Mouse (Mus musculus) embryo, embryonic 10 days (tissue): ENCODE results near the gene Snu13.
A peak's percentile ranks its signal among the peaks of the same experiment; 100 is the strongest.

Source experiments
- DNase-seq: peaks from one replicate; pipeline ENCODE4 v3.0.0-alpha.2; 2015; ENCODE audit warnings: low spot score

Gene Snu13

DNA sequence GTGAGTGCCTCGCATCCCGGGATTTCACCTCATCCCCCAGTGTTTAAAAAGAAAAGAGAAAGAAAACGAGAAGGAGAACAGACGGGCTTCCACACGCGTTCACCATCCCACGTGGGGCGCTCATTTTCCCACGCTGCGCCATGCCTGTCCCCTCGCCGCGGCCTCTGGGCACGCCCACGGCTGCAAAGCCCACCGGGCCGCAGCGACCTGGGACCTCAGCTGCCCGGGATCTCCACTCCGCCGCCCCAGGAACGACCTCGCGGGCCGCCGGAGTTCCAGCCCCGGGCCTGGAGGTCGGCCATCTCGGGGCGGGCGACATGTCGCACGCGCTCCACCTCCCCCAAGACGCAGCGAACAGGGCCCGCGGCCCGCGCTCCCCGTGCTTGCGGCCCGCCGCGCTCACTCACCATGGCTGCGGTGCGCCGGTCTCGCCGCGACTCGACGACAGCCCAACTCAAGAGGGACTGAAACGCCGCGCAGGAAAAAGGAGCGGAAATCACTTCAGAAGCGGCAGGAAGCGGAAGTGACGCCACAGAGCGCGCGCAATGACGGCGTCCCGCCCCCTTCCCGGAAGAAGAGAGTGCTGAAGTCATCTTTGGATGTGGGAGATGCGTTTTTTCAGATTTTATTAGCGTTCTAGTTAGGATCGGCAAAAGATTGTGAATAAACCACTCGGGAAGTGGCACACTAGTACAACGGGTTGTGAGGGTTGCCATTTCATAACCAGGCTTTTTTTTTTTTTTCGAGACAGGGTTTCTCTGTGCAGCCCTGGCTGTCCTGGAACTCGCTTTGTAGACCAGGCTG lies at the start of gene Snu13:
Gene Snu13, minus strand, starts transcription at position 519 of the 804 bp plus-strand sequence.
- peak; percentile 96 for DNase-seq

DNA sequence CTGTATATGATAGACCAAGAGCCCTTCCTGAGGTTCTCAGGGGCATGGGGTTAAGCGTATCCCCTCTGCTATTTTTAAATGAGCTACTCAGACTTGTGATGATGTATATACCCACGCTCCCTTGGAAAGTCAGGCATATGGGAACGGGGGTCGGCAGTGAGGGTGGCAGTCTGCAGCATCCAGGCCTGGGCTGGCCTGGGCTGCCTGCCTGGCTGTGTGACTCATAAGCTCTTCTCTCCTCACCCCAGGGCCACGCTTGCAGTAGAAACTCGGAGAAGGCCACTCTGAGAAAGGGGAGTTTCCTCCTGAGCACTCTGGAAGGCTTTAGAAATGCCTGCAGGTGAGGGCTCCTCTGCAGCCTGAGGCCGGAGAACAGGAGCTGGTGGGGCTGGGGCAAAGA lies 43.7 kb upstream of the Snu13 start:
- no peak for DNase-seq

DNA sequence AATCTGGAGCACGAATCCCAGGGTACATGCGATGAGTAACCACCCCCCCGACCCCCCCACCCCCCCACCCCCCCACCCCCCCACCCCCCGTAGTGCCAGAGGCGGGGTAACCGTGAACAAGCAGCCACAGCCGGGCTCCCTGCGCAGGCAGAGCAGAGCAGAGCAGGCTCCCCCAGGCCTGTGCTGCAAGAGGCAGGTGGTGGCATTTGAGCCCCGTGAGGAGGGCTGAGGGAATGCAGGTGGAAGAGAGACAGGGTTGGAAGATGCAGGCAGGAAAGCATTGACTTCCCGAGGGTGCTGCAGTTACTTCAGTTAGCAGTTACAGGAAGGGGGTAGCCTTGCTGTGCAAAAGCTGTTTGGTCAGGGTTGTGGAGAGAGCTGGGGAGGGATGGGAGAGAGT lies 39.9 kb upstream of the Snu13 start:
- peak; percentile 37 for DNase-seq

DNA sequence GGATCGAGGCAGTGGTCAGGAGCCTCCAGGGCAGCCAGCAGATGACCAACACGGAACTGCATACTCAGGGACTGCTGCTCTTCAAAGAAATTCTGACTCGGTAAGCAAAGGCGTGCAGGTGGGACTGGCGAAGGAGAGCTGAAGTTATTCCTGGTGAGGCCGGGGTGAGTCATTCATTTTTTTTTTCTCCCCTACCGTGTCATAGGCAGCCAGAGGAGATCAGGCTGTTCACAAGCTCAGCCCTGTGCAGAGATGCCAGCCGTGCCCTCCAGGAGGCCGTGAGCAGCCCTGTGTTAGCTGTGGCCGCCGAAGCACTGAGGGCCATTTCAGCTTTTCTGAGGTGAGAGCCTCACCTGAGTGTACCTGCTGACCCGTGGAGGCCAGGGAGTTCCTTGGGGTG lies 38.7 kb upstream of the Snu13 start:
- no peak for DNase-seq

DNA sequence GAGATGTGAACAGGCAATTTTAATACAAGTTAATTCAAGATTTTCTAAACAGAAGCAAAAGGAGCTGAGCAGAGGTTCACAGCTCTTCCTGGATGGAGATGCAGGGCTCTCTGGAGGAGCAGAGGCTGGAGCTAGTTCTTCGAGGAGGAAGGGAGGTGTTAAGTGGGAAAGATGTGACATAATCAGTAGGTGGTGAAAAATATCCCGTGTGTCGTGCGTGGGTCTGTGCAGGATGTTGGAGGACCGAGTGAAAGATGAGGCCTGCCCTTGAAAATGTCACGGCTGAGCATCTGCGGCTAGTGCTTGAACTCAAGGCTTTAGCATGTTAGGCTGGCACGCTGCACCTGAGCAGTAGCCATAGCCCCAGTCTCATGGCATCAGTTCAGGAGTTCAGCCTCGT lies 38.2 kb upstream of the Snu13 start:
- no peak for DNase-seq

DNA sequence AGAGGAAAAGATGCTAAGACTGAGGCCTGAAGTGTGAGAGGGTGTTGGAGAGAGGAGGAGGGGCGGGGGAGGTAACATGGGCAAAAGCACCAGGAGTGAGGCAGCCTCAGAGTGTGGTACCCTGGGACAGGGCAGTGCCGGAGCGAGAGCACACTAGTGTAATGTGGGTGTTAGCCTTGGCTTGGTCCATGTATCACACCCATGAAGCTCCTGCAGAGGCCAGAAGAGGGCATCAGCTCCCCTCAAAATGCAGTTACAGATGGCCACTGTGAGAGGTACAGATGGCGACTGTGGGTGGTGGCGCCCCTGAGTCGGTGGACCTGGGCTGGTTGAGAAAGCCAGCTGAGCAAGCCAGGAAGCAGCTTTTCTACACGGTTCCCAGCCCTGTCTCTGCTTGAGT lies 33.8 kb upstream of the Snu13 start:
- peak; percentile 62 for DNase-seq

DNA sequence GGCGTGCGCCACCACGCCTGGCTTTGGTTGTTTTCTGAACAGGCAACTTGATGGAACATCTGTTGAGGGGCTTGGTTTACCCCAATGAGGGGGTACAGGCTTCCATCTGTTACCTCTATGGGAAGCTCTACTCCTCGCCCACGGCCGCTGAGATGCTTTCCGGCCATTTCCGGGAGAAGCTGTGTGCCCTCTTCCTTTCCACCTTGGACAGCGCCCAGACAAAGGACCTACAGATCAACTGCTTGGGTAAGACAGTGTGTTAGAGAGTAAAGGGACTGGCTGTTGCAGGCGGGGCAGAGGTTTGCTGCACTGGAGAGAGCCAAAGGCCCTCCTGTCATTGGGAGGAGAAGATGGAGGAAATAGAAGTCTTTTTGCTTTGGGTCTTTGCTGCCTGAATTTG lies 32.5 kb upstream of the Snu13 start:
- peak; percentile 47 for DNase-seq

DNA sequence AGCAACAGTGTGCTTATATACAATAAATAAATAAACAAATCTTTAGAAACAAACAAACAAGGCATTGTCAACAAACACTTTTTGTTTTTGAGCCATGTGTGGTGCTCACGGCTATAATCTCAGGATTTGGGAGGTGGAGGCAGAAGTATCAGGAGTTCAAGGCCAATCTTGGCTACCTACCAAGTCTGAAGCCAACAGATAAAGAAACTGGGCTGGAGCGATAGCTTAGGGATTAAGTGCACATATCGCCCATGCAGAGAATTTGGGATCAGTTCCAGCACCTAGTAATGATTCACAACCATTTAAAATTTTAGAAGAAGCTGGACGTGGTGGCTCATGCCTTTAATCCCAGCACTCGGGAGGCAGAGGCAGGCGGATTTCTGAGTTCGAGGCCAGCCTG lies 26.1 kb upstream of the Snu13 start:
- no peak for DNase-seq

DNA sequence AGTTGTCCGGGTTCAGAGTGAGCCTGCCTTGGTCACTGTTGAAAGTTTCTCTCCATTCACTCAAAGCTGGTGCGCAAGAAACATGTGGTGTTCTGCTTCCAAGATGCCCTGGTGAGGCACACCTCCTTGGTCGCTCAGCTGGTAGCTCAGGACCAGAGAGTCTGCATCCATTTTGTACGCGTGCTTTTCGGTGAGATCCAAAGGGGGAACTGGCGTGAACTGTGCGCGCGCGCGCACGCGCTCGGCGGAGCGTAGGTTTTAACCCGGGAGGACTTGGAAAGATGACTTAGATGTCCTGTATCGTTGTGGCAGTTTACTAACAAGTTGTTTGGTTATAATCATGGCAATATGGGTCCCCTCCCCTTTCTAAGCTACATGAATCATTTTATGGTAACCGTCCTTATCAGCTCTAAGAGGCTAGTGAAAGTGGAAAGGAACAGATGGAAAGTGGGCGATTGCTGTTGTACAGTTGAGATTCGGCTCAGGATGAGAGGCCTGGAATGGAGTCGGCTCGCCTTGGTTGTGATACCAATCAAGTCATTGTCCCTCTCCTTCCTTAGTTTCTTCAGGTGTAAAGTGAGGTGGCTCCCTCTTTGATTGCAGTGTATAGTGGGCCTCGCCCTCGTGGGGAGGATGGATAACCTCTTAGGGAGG lies 24.5 kb upstream of the Snu13 start:
- DNase-seq, result no peak

DNA sequence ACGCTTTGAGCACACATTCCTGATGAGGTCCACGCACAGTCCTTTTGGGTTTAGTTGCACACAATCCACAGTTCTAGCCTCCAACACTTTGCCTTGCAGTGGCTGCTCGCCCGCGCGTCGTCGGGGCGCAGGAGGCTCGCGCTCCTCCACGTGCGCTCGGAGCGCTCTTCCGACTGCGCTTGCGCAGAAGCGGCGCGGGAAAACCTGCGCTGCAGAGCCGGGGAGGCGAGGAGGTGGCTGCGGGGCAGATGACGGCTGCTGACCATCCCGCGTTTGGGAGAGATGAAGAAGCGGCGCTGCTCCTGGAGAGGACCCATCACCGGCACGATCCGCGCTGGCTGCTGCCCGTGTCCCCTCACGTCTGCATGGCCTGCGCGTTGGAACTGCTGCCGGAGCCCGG lies 22.5 kb upstream of the Snu13 start, which contains the start of gene Mei1:
Gene Mei1, plus strand, starts transcription at position 99 of the 400 bp plus-strand sequence.
- DNase-seq, result peak; percentile 14

DNA sequence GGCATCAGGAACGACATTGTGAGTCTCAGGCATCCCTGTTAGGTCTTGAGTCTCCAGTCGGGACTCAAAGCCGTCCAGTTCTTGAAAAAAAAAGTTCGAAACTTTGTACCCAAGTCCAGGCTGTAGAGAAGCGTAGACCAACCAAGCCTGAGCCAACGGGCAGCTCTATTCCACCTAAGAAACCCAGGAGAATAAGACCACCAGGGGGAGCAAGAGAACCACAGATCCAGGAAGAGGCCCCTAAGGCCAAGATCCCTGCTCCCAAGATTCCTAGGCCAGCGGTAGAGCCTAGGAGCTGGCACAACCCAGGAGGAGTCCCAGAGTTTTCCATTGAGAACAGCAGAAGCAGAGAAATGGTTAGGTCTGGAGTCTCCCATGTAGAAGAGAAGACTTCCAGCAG lies 18.1 kb upstream of the Snu13 start:
- peak; percentile 85 for DNase-seq

DNA sequence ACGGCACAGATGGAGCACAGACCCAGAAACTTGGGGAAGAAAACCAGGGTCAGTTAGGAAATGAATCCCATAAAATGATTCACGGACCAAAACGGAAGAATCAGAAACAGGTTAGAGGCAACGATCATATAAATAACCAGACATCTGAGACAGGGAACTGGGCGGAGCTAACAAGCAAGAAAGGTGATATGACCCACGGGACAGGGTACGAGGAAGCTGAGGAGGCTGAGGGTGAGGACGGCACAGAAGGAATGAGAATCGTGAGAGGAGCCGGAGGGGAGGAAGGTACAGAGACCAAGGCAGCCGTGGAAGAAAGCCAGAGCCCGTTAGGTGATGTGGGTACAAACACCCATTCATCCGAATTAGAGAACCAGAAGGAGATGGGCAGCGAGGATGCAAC lies 16.5 kb upstream of the Snu13 start:
- DNase-seq, result no peak

DNA sequence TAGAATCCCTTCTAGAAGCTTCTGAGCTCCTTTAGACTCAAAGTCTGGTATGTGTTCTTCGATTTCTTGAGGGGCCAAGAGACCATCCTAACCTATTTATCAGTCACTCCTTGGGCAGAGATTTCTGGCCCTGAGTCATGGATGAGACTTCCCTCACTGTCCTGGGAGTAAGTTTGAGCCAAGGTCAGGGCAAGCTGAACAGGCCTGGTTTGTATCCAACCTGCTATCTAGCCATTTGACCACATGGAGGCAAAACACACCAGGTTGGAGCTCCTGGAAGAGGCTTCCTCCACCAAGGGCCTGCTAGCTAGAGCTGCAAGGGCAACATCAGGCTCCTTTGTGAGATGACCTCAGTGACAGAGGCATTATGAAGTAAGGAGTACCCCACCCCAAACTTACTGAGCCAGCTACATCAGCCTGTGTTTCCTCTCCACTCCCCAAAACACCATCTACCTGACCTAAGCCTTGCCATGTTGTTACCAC lies 11.4 kb upstream of the Snu13 start, which contains the start of gene 4930407I10Rik:
Gene 4930407I10Rik, plus strand, starts transcription at position 433 of the 483 bp plus-strand sequence.
- DNase-seq, result no peak

DNA sequence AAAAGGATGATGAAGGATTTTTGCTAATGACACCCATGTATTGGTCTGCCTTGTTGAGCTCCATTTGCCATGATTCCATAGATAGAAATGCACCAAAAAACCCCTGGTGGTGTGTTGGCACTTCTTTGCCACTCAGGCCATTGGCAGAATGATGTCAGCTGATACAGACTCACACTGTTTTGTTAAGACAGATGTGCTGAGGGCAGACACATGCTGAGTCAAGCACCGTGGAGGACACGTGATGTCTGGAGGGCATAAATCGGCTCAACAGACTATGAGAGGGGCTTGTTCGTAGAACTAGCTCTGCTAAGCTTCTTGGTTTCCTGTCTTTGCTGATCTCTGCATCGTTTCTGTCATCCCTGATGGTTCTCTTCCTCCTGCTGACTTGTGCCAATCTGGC lies 5.1 kb upstream of the Snu13 start:
- no peak for DNase-seq

DNA sequence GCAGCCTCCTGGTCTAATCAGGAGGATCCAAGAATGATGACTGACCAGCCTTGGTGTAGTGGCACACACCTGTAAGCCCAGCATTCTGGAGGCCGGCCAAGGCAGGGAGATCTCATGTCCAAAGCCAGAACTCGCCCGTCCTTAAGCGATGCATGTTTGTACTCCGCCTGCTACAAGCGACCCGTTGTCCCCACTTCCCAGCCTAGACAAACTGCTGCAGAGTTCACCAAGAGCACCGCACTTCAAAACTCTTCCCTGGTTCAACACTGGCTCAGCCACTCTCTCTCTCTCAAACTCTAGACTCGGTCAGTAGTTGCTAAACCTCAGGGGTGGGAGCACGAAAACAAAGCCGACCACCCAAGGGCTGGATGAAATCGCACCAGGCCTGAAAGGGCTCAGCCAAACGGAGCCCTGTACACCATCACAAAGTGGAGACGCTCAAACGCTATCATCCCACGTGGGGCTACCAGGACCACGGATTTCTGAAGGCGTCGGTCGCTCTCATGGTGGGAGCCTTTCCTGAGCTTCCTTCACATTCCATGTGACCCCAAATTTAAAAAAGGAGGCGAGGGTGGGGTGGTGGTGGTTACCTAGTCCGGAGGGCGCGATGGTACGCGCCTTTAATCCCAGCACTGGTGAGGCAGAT lies 1.0 kb downstream of the Snu13 start:
- peak; percentile 23 for DNase-seq

DNA sequence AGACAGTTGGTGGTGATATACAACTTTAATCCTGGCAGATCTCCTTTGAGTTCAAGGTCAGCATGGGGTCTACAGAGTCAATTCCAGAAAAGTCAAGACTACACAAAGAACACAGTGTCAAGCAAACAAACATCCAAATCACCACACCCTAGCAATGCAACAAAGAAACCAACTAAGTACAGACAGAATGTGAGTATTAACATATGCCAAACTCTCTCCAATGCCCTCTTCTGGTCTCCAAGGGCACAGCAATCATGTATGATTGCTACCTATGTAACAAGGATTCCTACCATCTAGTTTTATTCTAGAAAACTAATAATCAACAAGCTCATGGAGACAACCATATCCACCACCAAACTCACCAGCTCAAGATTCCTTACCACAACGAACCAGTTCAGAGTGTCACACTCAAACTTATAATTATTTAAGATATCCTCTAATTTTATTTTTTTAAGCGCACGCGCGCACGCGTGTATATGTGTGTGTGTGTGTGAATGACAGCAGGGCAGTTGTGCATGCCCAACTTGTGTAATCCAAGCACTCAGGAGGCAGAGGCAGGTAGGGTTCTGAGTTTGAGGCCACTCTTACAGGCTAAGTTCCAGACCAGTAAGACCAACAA lies 3.1 kb downstream of the Snu13 start:
- DNase-seq, result peak; percentile 28

DNA sequence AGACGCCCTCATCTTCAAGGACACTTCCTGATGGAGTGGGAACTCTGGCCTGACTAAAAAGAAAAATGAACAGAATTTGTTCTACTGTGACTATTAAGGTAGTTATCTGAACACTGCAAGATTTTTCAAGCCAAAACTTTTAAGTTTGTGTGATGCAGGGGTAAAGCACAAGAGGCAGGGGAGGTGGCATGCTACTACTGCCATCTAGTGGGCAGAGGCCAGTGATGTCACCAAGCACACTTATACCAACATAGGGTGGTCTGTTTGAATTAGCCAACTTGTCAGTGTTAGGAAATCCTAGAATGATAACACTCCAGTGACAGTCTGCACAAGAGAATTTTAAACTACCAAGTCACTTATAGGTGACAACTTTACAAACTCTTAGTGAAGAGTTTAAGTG lies 6.7 kb downstream of the Snu13 start:
- DNase-seq, result peak; percentile 80

DNA sequence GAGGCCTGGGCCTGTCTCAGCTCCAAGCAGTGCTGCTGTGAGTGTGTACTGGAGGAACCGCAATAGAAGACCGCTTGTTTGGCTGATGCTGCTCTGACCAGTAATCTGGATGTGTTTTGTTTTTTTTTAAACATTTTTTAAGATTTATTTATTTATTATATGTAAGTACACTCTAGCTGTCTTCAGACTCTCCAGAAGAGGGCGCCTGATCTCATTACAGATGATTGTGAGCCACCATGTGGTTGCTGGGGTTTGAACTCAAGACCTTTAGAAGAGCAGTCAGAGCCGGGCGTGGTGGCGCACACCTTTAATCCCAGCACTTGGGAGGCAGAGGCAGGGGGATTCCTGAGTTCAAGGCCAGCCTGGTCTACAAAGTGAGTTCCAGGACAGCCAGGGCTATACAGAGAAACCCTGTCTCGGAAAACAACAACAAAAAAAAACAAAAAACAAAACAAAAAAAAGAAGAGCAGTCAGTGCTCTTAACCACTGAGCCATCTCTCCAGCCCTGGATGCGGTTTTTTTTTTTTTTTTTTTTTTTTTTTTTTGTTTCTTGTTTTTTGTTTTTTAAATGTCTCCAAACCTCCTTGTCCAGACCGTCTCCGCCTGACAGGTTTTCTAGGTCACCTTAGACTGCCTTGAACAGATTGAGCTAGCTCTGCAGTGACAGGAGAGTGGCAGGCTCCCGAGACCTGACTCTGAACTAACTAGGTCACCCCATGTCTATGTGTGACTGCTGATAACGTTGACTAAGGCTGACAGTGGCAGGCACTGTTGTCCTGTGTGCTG lies 11.3 kb downstream of the Snu13 start:
- DNase-seq, result peak; percentile 65

DNA sequence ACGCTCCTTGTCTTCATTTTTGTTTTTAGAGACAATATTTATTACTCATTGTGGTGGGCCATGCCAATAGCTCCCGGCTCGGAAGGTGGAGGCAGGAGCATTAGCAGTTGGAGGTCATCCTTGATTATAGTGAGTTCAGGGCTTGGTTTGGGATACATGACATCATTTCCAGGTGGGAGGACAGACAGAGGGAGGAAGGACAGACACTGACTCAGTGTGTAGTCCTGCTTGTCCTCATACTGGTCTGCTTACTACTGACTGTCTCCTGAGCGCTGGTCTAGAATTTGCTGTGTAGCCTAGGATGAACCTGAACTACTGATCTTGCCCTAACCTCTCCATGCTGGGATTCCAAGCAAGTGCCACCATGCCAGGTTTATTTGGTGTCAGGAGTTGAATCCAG lies 13.6 kb downstream of the Snu13 start, which contains the start of gene Desi1:
Gene Desi1, minus strand, starts transcription at position 101 of the 400 bp plus-strand sequence.
- DNase-seq, result no peak

DNA sequence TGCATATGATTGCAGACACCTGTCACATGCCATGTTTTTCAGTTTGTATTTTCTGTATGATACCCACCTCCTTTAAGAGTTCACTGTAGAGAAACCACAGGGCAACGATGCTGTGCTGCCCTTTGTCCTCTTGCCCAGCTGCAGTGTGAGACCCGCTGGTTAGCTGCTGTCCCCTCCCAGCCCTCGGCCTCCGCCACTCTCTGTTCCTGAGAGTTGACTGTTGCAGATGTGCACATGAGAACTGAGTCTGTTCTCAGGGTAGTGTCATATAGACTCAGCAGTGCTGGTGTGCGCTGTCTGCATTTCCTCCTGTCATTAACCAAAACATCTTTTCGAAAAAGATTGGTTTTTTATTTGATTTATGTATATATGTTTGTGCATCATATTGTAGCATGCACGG lies 15.0 kb downstream of the Snu13 start:
- no peak for DNase-seq

DNA sequence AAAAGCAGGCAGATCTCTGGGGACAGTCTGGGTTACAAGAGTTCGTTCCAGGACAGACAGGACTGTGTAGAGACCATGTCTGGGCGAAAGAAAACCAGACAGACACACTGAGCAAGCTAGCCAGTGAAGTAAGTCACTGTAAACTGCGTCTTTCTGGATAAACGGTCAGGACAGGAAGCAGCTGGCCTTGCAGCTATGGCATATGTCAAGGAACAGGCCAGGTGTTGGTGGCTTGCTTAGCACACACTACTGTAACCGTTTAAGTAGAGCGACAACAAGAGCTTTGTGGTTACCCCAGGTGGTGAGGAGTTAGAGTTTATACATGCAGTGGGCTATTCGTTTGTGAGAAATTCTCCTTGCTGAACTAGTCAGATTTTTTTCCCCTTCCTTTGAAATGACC lies 19.7 kb downstream of the Snu13 start:
- no peak for DNase-seq
